Mouse (Mus musculus): Measurements from ENCODE around the gene Icmt.
A peak's percentile ranks its signal among the peaks of the same experiment; 100 is the strongest.

The Icmt gene

DNA sequence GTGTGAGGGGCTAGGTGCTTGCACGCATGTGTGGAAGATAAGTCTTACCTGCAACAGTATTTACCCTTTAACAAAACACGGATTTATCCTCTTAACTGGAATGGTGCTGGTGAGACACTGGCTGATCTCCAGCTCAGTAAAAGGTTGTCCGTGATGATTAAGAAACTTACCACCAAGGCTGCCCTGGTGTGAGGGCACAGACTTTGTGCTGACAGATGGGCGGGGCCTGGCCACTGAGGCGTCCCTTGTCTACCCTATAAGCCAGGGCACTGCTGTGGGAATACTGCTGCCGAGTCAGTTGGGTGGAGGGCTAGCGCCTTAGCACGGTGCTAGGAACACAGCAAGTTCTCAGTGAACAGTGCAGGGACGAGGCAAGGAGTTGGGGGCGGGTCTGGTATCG, 5.0 kb downstream of the Icmt start:
- no peak for DNase-seq (ENCODE audit: low read depth)

- no peak for DNase-seq (ENCODE audit: low read depth)
Measured at GRCm38 (mm10) chr4:152303172-152303571, 6.1 kb downstream of the Icmt start.

- DNase-seq (ENCODE audit: low read depth), result no peak
Measured at GRCm38 (mm10) chr4:152304685-152305084, 7.7 kb downstream of the Icmt start.

- no peak for DNase-seq (ENCODE audit: low read depth)
Measured at GRCm38 (mm10) chr4:152305991-152306390, 9.0 kb downstream of the Icmt start.

GRCm38 (mm10) chr4:152307542-152307941, 10.5 kb downstream of the Icmt start:
- no peak for DNase-seq (ENCODE audit: low read depth)

- no peak for DNase-seq (ENCODE audit: low read depth)
Measured at GRCm38 (mm10) chr4:152312186-152312585, 15.2 kb downstream of the Icmt start.

DNA sequence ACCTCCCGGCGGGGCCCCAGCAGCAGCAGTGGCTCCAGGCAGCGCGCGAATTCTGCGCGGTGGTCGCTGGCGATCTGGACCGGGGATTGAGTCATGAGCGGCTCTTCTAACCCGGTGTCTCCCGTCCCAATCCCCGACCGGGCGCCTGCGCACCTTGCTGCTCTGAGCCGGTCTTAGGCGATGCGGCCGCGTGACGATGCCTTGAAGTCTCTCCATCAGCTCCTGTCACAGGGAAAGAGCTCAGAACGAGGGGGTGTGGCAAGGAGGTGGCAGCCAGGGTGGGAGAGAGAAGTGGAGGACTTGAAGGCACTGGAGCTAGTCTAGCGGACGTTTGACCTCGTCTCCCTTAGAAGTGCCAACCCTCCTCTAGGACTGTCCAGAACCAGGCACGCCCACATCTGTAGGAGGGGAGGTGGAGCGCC, 16.2 kb downstream of the Icmt start:
- DNase-seq (ENCODE audit: low read depth), result no peak

GRCm38 (mm10) chr4:152313934-152314333, 16.9 kb downstream of the Icmt start:
- DNase-seq (ENCODE audit: low read depth), result no peak

DNA sequence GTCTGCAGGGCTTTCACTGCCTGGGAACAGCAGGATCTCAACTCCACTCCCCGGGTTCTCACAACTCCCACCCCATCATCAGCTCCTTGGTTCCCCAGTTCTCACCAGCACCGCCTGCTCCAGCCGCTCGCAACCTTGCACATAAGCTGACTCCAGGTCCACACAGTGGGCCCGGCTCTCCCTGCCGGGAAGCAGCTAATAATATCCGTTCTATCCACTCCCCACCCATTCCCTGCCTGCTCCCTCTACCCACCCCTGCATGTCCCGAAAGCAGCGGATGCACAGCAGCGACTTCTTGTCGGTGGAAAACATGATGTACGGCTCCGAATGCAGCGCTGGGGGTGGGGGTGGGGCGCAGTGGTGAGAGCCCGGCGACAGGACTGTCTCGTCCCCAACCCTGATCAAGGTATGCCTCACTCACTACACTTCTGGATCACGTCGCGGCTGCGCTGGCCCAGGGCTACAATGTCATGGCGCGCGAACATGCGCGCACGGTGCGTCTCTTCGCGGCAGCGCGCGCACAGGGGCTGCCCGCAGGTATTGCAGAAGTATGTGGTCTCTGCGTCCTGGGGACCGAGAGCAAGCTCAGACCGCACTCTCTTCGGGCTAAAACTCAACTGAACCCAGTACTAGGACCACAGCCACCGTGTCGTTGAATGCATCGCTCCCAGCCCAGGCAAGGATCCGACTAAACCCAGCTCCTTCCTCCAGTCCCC, 18.6 kb downstream of the Icmt start:
- no peak for DNase-seq (ENCODE audit: low read depth)

- no peak for DNase-seq (ENCODE audit: low read depth)
Measured at GRCm38 (mm10) chr4:152317631-152318033, 20.6 kb downstream of the Icmt start.

- DNase-seq (ENCODE audit: low read depth), result no peak
Measured at GRCm38 (mm10) chr4:152318517-152319234, 21.6 kb downstream of the Icmt start, which contains the start of gene Rnf207. Gene Rnf207, minus strand, starts transcription at chr4:152318993.

DNA sequence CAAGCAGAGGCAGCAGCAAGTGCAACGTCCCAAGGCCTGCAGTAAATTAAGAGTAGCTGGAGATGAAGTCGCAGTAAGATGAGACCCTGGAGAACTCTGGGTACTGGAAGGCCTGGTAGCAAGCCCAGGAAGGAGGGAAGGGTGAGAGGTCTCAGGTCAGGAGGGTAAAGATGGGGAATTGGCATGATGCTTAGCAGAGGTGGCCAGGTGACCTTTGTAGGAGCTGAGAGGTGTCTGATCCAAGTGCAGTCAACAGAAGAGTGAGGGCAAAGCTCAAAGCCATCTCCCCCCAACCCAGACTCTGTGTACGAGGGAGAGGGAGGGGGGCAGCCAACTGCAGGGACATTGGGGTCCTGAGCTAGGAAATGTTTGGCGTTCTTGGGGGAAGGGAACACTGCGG, 24.4 kb downstream of the Icmt start:
- no peak for DNase-seq (ENCODE audit: low read depth)

DNA sequence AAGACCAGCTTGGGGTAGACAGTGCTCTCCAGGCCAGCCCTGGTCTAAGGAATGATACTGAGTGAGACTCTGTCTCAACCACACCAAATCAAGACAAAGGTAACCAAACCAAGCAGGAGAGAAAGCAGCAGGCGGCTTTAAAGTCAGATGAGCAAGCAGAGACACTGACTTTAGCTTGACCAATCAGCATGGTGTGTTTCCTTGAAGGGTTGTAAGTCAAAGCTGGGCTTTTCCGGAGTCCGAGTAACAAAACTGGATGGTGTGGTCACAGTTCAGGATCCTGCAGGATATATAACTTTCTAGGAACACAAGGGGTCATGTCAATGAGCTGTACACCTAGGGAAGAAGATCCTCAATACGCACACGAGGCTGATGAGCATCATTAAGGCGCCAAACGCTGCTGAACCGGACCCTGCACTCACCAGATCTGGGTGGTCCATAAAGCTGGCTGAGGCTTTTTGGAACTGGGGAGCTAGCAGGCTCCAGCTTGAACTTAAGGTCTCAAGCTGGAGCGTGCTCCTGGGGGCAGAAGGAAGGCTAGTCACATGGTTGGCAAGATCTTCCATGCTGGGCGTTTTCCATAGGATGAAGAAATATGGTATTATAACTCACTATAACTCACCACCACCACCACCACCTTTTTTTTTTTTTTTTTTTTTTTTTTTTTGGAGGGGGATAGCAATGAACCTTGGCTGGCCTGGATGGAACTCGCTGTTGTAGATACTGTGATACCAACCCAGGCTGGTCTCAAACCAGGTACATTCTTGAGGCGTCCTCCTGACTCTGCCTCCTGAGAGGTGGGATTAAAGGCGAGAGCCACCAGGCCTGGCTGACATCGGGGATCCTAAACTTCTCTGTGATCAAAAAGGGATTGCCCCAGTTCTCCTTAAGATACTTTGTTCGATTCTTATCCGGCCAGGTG, 27.9 kb downstream of the Icmt start:
- no peak for DNase-seq (ENCODE audit: low read depth)

DNA sequence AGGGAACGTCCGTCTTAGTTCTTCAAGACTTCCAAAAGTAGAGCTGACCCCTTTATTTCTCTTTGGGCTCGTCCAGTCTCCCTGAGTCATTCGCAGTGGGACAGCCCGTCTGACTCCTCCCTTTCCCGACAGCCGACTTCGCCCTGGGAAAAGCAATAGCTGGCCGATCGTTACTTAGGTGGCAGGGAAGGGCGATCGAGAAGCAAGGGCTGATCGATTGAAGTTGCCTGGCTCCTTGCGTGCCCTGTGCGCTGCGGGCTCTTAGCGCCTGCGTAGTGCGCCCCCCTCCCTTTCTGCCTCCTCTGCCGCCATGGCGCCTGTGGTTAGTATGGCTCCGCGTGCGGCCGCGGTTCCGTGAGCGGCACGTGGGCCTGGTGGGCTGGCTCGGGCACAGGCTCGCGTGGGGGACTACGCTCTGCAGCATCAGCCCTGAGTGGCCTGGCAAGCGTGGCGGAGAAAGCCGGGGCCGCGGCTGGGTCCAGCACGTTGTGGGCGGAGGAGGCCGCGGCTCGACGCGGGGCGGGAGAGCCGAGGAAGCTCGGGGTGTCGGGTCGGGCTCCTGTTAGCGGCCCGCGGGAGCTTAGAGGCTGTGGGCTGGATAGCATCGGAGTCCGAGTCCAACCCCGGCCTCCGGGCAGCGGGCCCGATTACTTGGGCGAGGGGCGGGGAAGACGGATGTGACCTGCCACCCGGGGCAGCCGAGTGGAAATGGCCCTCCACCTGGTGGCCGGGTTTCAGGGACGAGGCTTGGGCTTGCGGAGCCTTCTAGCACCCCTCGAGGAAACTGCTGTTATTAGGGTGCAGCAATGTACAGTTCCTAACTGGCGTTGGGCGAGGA, 28.8 kb downstream of the Icmt start, which contains the start of gene Rpl22:
Gene Rpl22, plus strand, starts transcription at position 169 of the 838 bp plus-strand sequence.
- peak; percentile 96 for DNase-seq (ENCODE audit: low read depth)

DNA sequence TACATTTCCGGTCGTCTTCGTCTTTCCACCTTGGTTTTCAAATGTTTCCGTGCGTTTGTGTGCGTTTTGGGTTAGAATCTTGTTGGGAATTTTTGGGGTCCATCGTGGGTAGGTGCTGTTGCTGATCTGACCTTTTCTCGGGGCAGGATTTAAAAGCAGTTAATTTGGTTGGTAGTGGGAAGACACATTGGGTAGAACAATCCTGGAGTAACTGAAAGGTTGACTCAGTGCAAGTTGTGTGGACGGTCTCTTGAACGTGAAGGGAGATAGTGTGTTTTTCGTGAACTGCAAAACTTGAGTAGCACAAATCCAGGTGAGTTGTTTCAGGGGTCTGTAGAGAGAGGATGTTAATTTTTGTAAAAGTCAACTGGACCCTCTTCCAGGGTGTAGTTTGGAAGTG, 29.5 kb downstream of the Icmt start:
- DNase-seq (ENCODE audit: low read depth), result no peak

- no peak for DNase-seq (ENCODE audit: low read depth)
Measured at GRCm38 (mm10) chr4:152328691-152329090, 31.7 kb downstream of the Icmt start.

GRCm38 (mm10) chr4:152332952-152333351, 35.9 kb downstream of the Icmt start:
- DNase-seq (ENCODE audit: low read depth), result no peak

GRCm38 (mm10) chr4:152333587-152333986, 36.6 kb downstream of the Icmt start:
- no peak for DNase-seq (ENCODE audit: low read depth)

DNA sequence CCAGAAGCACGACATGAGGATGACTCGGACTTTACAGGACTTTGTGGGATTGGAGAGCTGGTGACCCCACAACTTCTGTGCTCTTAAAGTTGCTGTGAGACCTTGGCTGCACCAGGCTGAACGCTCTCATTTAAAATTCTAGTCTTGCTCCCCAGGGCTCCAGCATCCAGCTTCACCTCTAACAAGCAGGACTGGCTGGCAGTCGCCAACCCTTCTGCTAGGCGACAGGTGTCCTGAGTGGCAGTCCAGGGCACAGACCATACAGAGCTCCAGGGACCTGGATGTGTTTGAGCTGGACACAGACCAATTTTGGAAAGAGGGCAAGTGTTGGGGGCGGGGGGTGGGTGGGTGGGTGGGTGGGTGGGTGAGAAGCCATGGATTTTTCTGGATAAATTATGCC, 40.7 kb downstream of the Icmt start:
- no peak for DNase-seq (ENCODE audit: low read depth)

- DNase-seq (ENCODE audit: low read depth), result no peak
Measured at GRCm38 (mm10) chr4:152338419-152339292, 41.6 kb downstream of the Icmt start, which contains the start of gene Chd5. Gene Chd5, plus strand, starts transcription at chr4:152338651.
